Mouse (Mus musculus) liver, embryonic 14.5 days (tissue): ENCODE data around the gene Misp. TPM values are rescaled to one million over a fixed set of nuclear protein-coding genes. Genes with fewer than 3 reads are reported as not detected.

Experiments
- ATAC-seq: fragments of 200-750 bp; cut with Nextera tagmentation; 2 replicates; pipeline ENCODE4 v1.8.0; 2017; ENCODE audit warnings: moderate number of reproducible peaks, mild to moderate bottlenecking, moderate library complexity; ENCODE audit not compliant: insufficient read depth
- DNase-seq, 3 experiments: peaks; one replicate each; pipeline ENCODE4 v3.0.0-alpha.2; 2012 to 2013; ENCODE audit warnings: low read depth in 3 of 3, low spot score in 3 of 3
- H3K27ac ChIP-seq: fragments of 300-500 bp; sonication (generic); 2 replicates; pipeline ENCODE4 v1.5.1; 2014; ENCODE audit warnings: moderate library complexity, mild to moderate bottlenecking, control low read depth, inconsistent platforms
- H3K27me3 ChIP-seq: fragments of 300-500 bp; sonication (generic); 2 replicates; pipeline ENCODE4 v1.6.1; 2014; ENCODE audit warnings: mild to moderate bottlenecking, low read length, moderate library complexity; ENCODE audit not compliant: control insufficient read depth, insufficient read depth
- H3K36me3 ChIP-seq: fragments of 300-500 bp; sonication (generic); replicated peaks from 2 replicates; pipeline ENCODE4 v1.6.1; 2014; ENCODE audit warnings: low read depth; ENCODE audit not compliant: control insufficient read depth, insufficient read depth
- H3K4me1 ChIP-seq, 2 experiments: fragments of 200-500 bp in 1 of 2; fragments of 300-500 bp in 1 of 2; sonication (generic) in 1 of 2; replicated peaks; 2 replicates each; pipeline ENCODE4 v1.6.1; 2012 to 2014; ENCODE audit warnings: antibody characterized with exemption in 1 of 2, inconsistent platforms in 1 of 2, low read length in 1 of 2; ENCODE audit not compliant: control insufficient read depth in 2 of 2, insufficient read depth in 2 of 2
- H3K4me2 ChIP-seq: fragments of 300-500 bp; sonication (generic); 2 replicates; pipeline ENCODE4 v1.6.1; 2014; ENCODE audit warnings: low read depth, mild to moderate bottlenecking, control low read depth, moderate library complexity
- H3K4me3 ChIP-seq, 2 experiments: fragments of 200-500 bp in 1 of 2; fragments of 300-500 bp in 1 of 2; sonication (generic) in 1 of 2; 2 replicates each; pipeline ENCODE4 v1.5.1; 2012 to 2014; ENCODE audit warnings: low read depth in 2 of 2, low read length in 2 of 2, mild to moderate bottlenecking in 2 of 2, control low read depth in 1 of 2, inconsistent platforms in 1 of 2, moderate library complexity in 1 of 2; ENCODE audit not compliant: insufficient read depth in 1 of 2
- H3K9ac ChIP-seq: fragments of 300-500 bp; sonication (generic); replicated peaks from 2 replicates; pipeline ENCODE4 v1.6.1; 2014; ENCODE audit warnings: mild to moderate bottlenecking, control low read depth, moderate library complexity
- H3K9me3 ChIP-seq: fragments of 300-500 bp; sonication (generic); 2 replicates; pipeline ENCODE4 v1.6.1; 2016; ENCODE audit warnings: low read length, mixed read lengths; ENCODE audit not compliant: control insufficient read depth
- CTCF ChIP-seq: IDR thresholded peaks from 2 replicates; pipeline ENCODE4 v1.5.1; 2016; ENCODE audit warnings: antibody characterized with exemption, low read depth, control low read depth
- EP300 ChIP-seq: IDR thresholded peaks from 2 replicates; pipeline ENCODE4 v1.6.1; 2016; ENCODE audit warnings: antibody characterized with exemption, low read depth
- WGBS: fragments of 180-500 bp; shearing (Covaris S2); extraction: QIAGEN DNeasy Blood & Tissue Kit; methylation state at CpG from one replicate; pipeline ENCODE4 v1.1.7; 2014; ENCODE audit not compliant: insufficient replicate concordance; 5-methylcytosine and 5-hydroxymethylcytosine counted together
- polyA plus RNA-seq, 2 experiments: library from polyadenylated mRNA; depleted of rRNA in 1 of 2; stranded (reverse) in 1 of 2; unstranded in 1 of 2; fragments of >200 nt; fragmentation: Nextera tagmentation in 1 of 2; extraction: Ambion mirVana in 1 of 2; gene quantifications; 2 replicates each; pipeline versions ENCODE4 v1.2.1 to v1.2.3; 2012 to 2014

Misp gene
- polyA plus RNA-seq, 2 experiments: 0.13 to 0.41 TPM

DNA sequence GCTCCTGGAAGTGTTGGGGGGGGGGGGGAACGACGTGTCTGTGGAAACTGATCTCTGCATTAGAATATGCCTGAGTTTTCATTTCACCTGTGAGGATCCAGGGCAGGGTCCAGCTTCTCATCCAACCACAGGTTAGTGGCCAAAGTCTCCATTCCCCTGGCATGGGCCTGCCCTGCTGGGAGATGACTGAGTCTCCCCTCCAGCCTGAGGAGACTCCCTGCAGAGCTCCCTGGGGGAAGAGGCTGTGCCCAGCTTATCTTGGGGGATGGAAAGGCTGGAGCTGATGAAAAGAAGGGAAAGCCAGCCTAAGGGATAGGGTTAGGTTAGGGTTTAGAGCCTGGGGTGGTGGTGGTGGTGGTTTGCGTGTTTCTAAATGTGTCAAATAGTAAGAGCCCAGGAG is 19.0 kb upstream of the Misp start:
- Histone ChIP-seq H3K27ac (no peak overlapping the region), H3K4me2 (peak overlapping the region; percentile 18), H3K36me3 (no peaks in the 10 kb centered on the region), H3K9ac (no peak overlapping the region), H3K4me3 (no peak overlapping the region; a peak in 1 of 4 replicates), H3K27me3 (no peaks in the 10 kb centered on the region), H3K9me3 (no peaks in the 10 kb centered on the region), H3K4me1 (peaks cover 3 to 15% of the 10 kb centered on the region in 2 experiments)
- ATAC-seq (no peak), DNase-seq (no peak)
- TF ChIP-seq CTCF (no peak), EP300 (no peak)
- 59% methylated on average over 3 of the region's 3 CpGs for WGBS

DNA sequence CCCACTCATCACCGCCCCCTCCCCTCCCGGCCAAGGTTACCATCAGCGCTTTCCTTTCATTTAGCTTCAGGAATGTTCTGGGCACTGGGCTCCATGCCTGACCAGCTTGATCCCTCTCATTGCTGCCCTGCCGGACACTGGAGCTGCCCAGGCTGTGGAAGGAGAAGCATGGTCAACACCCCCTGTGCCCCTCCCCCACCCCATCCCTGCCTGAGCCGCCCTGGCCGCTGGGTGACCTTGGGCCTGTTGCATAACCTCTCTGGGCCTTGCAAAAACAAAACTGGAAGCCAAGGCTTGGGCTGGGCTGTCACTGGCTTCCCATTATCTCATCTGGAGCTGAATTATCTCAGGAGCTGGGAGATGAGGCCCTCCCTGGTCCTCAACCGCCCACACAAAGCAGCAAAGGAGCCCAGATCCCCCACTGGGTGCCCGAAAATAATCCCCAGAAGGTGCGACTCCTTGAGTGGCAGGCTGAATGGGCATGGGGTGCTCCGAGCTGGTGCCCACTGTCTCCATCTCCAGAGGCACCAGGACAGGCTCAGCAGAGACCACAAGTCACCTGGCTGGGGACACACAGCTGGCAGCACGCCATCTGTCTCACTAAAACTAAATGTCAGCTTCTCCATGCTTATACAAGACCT is 18.3 kb upstream of the Misp start:
- peak in 1 of 3 experiments; percentile 26 for DNase-seq
- Histone ChIP-seq H3K27me3 (no peaks in the 10 kb centered on the region), H3K27ac (no peak overlapping the region), H3K36me3 (no peaks in the 10 kb centered on the region), H3K4me1 (peaks cover 6 to 19% of the 10 kb centered on the region in 2 experiments), H3K4me2 (peak overlapping the region; percentile 31), H3K4me3 (no peak overlapping the region; a peak in 1 of 4 replicates), H3K9me3 (no peaks in the 10 kb centered on the region), H3K9ac (no peak overlapping the region)
- peak; percentile 47; the same call in 1 of the 2 replicates for ATAC-seq
- TF ChIP-seq EP300 (no peak), CTCF (no peak)
- WGBS: 53% methylated on average over 11 of the region's 11 CpGs

DNA sequence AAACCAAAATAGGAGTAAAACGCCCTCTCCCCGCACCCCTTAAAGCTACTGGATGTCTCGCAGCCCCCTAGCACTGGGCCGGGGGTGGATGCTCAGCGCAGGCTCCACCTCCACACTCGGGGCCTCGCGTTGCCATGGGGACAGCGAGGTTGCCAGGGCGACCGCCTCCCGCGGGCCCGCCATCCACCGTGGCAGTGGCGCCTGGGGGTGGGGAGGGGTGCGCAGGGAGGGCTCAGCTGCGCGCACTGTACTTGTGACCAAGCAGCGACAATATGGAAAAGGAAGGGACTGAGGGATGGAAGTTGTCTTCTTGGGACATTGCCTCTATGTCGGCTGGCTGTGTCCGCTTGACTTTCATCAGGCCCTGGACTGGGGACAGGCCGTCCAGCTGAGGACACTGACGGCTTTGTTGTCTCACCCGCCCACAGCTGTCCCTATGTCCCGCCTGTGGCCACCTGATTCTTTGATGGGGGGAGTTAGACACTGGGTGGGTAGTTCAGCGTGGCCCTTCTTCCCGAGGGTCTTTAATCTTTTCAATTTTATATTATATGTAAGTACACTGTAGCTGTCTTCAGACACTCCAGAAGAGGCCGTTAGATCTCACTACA is 17.0 kb upstream of the Misp start:
- Histone ChIP-seq H3K27me3 (no peaks in the 10 kb centered on the region), H3K9me3 (no peaks in the 10 kb centered on the region), H3K4me2 (no peak overlapping the region), H3K36me3 (no peaks in the 10 kb centered on the region), H3K4me3 (no peak overlapping the region), H3K27ac (no peak overlapping the region), H3K9ac (no peak overlapping the region), H3K4me1 (peaks cover 6 to 10% of the 10 kb centered on the region in 2 experiments)
- ATAC-seq (no peak), DNase-seq (no peak)
- WGBS: 50% methylated on average over 29 of the region's 29 CpGs
- TF ChIP-seq EP300 (no peak), CTCF (no peak)

DNA sequence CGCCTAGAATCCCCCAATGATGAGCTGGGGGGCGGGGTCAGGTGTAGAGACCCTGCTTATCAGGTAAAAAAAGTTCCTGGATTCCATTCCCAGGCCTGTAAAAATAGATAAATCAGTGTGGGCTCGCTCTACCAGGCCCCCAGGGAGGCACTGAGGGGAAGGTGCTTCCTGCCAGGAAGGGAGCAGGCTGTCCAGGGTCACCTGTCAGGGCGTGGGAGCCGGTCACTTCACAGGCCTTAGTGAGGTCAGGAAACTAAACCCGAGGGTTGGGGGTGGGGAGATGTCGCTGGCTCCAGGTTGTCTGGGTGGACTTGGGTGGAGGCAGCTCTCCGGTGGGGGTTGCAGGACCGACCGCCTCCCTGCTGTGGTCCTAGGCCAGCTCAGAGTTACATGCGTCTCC is 15.2 kb upstream of the Misp start:
- Histone ChIP-seq H3K4me3 (no peak overlapping the region), H3K9ac (no peak overlapping the region), H3K27ac (no peak overlapping the region), H3K4me2 (no peak overlapping the region), H3K9me3 (no peaks in the 10 kb centered on the region), H3K36me3 (no peaks in the 10 kb centered on the region), H3K4me1 (peaks cover 6 to 9% of the 10 kb centered on the region in 2 experiments), H3K27me3 (no peaks in the 10 kb centered on the region)
- ATAC-seq (no peak), DNase-seq (no peak)
- TF ChIP-seq EP300 (no peak), CTCF (no peak)
- 32% methylated on average over 11 of the region's 11 CpGs for WGBS

DNA sequence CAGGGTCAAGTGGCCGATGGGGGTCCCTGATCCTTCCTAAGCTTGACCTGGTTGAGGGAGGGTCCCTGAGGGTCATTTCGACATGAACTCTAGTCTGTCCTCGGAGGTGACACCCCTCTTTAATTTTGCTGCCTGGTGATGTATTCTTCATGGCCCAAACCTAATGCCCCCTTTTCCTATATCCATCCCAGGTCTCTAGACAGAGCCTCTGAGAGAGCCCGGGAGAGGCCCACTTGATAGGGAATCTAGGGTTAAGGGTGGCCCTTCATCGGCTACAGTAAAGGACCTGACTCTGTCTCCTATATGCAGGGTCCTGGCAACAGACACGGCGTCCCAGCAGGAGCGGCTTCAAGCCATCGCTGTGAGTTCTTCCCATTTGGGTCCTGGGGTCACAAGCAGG is 14.5 kb upstream of the Misp start:
- Histone ChIP-seq H3K27ac (no peak overlapping the region), H3K4me1 (peaks cover 6 to 9% of the 10 kb centered on the region in 2 experiments), H3K4me2 (no peak overlapping the region), H3K36me3 (no peaks in the 10 kb centered on the region), H3K4me3 (no peak overlapping the region), H3K27me3 (no peaks in the 10 kb centered on the region), H3K9ac (no peak overlapping the region), H3K9me3 (no peaks in the 10 kb centered on the region)
- ATAC-seq (no peak), DNase-seq (no peak)
- TF ChIP-seq EP300: no peak
- no peak for TF ChIP-seq CTCF
- WGBS: 72% methylated on average over 9 of the region's 9 CpGs
